Mouse (Mus musculus): ENCODE measurements at regions not wholly inside any gene's neighbourhood (a gene's known extent, or its start where the extent isn't known, plus 50 kb on each side); places are given as distances from the start of the nearest gene placed in this dataset.
A peak's percentile ranks its signal among the peaks of the same experiment; 100 is the strongest.

DNA sequence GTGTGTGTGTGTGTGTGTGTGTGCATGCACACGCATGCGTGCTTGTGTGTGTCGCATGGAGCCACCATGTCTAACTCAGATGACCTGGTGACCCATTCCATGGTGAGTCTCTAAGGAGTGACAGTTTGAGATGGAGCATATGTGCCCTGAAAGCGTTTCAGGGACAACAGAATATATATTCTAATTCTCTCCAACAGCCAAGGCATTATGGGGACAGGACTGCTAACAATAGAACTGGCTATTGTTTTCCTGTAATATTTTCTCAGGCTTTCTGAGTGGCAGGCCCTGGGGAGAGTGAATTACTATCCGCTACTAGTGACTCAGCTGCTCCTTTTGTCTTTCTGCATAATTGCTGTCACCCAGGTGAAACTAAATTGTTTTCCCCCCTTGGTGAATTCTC is 898.7 kb upstream of the Lcorl start:
- no peak for DNase-seq (ENCODE audit: extremely low spot score, low spot score)
- no peak overlapping the region for H3K27ac ChIP-seq
- H3K36me3 ChIP-seq (replicated peaks), result no peaks in the 10 kb centered on the region
- H3K9me3 ChIP-seq, result no peaks in the 10 kb centered on the region
- no peak overlapping the region for H3K4me3 ChIP-seq
- WGBS, result 79% methylated on average over 5 of the region's 5 CpGs
- H3K4me1 ChIP-seq, result peaks cover 14% of the 10 kb centered on the region
- H3K27me3 ChIP-seq (ENCODE audit: poor library complexity, severe bottlenecking), result no peaks in the 10 kb centered on the region

- Histone ChIP-seq H3K9me3 (no peaks in the 10 kb centered on the region), H3K27ac (no peak overlapping the region), H3K4me1 (peaks cover 7% of the 10 kb centered on the region), H3K27me3 (ENCODE audit: poor library complexity, severe bottlenecking) (no peaks in the 10 kb centered on the region), H3K4me3 (no peak overlapping the region), H3K36me3 (replicated peaks) (no peaks in the 10 kb centered on the region)
- DNase-seq (ENCODE audit: extremely low spot score, low spot score), result no peak
- WGBS, result 91% methylated on average over 2 of the region's 2 CpGs
These were observed 882.7 kb upstream of the Lcorl start for GRCm38 (mm10) chr5:46740034-46740582.

- no peak overlapping the region for H3K4me3 ChIP-seq
- no peaks in the 10 kb centered on the region for H3K27me3 ChIP-seq (ENCODE audit: poor library complexity, severe bottlenecking)
- DNase-seq (ENCODE audit: extremely low spot score, low spot score), result no peak
- 93% methylated on average over 3 of the region's 3 CpGs for WGBS
- H3K27ac ChIP-seq, result no peak overlapping the region
- no peaks in the 10 kb centered on the region for H3K36me3 ChIP-seq (replicated peaks)
- no peaks in the 10 kb centered on the region for H3K9me3 ChIP-seq
- no peaks in the 10 kb centered on the region for H3K4me1 ChIP-seq
These were observed 875.1 kb upstream of the Lcorl start for GRCm38 (mm10) chr5:46732510-46732909.

DNA sequence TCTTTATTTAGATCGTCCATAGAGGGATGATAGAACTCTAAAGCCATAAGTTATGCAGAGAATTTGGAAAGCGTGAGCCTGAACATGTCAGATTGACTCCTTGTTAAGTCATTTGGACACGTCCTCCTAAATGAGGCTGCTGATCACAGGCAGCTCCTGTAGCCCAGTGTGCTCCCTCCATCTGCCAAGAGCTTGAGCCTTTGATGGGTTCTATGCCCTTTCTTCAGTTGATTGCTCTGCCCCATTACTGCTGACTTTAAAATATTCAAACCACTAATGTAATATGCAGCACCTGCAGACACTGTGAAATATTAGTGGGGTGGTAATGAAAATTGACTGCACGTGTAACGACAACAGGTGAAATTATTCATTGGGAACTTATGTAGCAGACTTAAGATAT is 874.6 kb upstream of the Lcorl start:
- Histone ChIP-seq H3K4me1 (no peaks in the 10 kb centered on the region), H3K27me3 (ENCODE audit: poor library complexity, severe bottlenecking) (no peaks in the 10 kb centered on the region)
- WGBS, result 89% methylated on average over 5 of the region's 5 CpGs

GRCm38 (mm10) chr5:46731297-46731696 is 873.9 kb upstream of the Lcorl start:
- H3K27me3 ChIP-seq (ENCODE audit: poor library complexity, severe bottlenecking), result no peaks in the 10 kb centered on the region
- H3K4me3 ChIP-seq, result no peak overlapping the region
- DNase-seq (ENCODE audit: extremely low spot score, low spot score), result no peak
- no peak overlapping the region for H3K27ac ChIP-seq
- 85% methylated on average over 3 of the region's 3 CpGs for WGBS
- H3K36me3 ChIP-seq (replicated peaks), result no peaks in the 10 kb centered on the region
- H3K4me1 ChIP-seq, result no peaks in the 10 kb centered on the region
- no peaks in the 10 kb centered on the region for H3K9me3 ChIP-seq

More for the DNA sequence above, 874.6 kb upstream of the Lcorl start:
- Histone ChIP-seq H3K36me3 (replicated peaks) (no peaks in the 10 kb centered on the region), H3K9me3 (no peaks in the 10 kb centered on the region), H3K4me3 (no peak overlapping the region), H3K27ac (no peak overlapping the region)
- DNase-seq (ENCODE audit: extremely low spot score, low spot score), result no peak

GRCm38 (mm10) chr5:46709596-46709995 is 852.2 kb upstream of the Lcorl start:
- H3K9me3 ChIP-seq, result no peaks in the 10 kb centered on the region
- H3K4me3 ChIP-seq, result no peak overlapping the region
- no peaks in the 10 kb centered on the region for H3K36me3 ChIP-seq (replicated peaks)
- no peak for DNase-seq (ENCODE audit: extremely low spot score, low spot score)
- no peak overlapping the region for H3K27ac ChIP-seq
- WGBS, result 82% methylated on average over 3 of the region's 3 CpGs
- H3K27me3 ChIP-seq (ENCODE audit: poor library complexity, severe bottlenecking), result no peaks in the 10 kb centered on the region
- no peaks in the 10 kb centered on the region for H3K4me1 ChIP-seq

GRCm38 (mm10) chr5:46707845-46708244 is 850.4 kb upstream of the Lcorl start:
- H3K4me3 ChIP-seq, result no peak overlapping the region
- 90% methylated on average over 1 of the region's 1 CpGs for WGBS

DNA sequence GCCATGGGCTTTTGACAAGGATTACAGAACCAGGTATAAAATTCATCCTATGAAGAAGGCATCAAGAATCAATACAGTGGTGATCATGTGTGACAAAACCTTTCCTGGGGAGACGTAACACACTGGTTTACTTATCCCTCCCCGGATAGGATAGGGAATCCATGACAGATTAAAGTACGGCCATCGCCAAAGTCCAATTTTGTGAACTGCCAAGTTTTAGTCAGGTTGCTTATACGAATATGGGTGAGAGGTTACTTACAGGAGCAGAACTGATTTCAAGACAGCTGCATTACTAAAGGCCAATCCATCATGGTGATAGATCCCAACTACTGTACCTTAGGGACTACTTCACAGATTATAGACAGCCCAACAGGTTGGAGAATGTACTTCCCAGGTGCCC is 849.6 kb upstream of the Lcorl start:
- Histone ChIP-seq H3K27me3 (ENCODE audit: poor library complexity, severe bottlenecking) (no peaks in the 10 kb centered on the region), H3K36me3 (replicated peaks) (no peaks in the 10 kb centered on the region), H3K4me3 (no peak overlapping the region), H3K9me3 (no peaks in the 10 kb centered on the region), H3K4me1 (no peaks in the 10 kb centered on the region), H3K27ac (no peak overlapping the region)
- DNase-seq (ENCODE audit: extremely low spot score, low spot score), result no peak
- 95% methylated on average over 5 of the region's 5 CpGs for WGBS

More at GRCm38 (mm10) chr5:46707845-46708244, 850.4 kb upstream of the Lcorl start:
- no peak for DNase-seq (ENCODE audit: extremely low spot score, low spot score)
- Histone ChIP-seq H3K36me3 (replicated peaks) (no peaks in the 10 kb centered on the region), H3K4me1 (no peaks in the 10 kb centered on the region), H3K9me3 (no peaks in the 10 kb centered on the region), H3K27ac (no peak overlapping the region), H3K27me3 (ENCODE audit: poor library complexity, severe bottlenecking) (no peaks in the 10 kb centered on the region)

DNA sequence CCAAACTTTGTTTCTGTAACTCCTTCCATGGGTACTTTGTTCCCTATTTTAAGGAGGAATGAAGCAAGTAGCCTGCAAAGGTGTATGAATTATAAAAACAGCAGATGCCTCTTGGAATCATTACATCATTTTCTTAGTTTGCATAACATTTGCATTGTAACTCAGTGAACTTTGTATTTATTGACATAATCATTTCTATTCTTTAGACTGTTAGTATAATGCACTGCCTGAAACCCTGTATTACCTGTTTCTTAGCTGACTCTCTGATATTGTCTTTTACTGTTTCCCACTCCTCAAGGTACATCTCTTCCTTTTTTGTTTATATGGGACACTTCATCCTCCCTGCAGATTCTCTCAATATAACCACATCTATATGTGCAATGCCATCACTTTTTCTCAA is 820.6 kb upstream of the Lcorl start:
- H3K36me3 ChIP-seq (replicated peaks), result no peaks in the 10 kb centered on the region
- no peaks in the 10 kb centered on the region for H3K4me1 ChIP-seq
- H3K9me3 ChIP-seq, result no peaks in the 10 kb centered on the region
- DNase-seq (ENCODE audit: extremely low spot score, low spot score), result no peak
- no peaks in the 10 kb centered on the region for H3K27me3 ChIP-seq (ENCODE audit: poor library complexity, severe bottlenecking)
- H3K4me3 ChIP-seq, result no peak overlapping the region
- H3K27ac ChIP-seq, result no peak overlapping the region

GRCm38 (mm10) chr5:46674810-46675502 is 817.5 kb upstream of the Lcorl start:
- Histone ChIP-seq H3K27me3 (ENCODE audit: poor library complexity, severe bottlenecking) (no peaks in the 10 kb centered on the region), H3K4me3 (no peak overlapping the region), H3K9me3 (no peaks in the 10 kb centered on the region), H3K4me1 (no peaks in the 10 kb centered on the region), H3K27ac (no peak overlapping the region), H3K36me3 (replicated peaks) (no peaks in the 10 kb centered on the region)
- DNase-seq (ENCODE audit: extremely low spot score, low spot score), result no peak
- WGBS, result 91% methylated on average over 3 of the region's 3 CpGs

DNA sequence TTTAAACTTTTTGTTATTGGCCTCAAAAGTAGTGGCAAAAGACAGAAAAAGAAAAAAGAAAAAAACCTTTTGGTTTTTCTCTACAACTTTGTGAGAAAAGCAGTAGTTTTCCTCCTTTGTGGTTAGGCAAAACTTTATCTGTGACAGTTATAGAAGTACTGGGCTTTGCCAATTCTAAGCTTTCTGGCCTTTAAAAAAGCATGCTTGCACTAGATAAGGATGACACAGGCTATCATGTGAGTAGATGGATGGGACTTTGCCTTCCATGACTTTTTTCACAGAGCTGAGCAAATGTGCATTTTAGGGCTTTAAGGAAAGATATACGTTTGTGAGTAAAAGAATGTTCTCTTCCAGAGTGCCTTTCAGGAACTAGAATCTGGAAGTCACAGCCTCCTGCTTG is 816.0 kb upstream of the Lcorl start:
- no peaks in the 10 kb centered on the region for H3K9me3 ChIP-seq
- H3K36me3 ChIP-seq (replicated peaks), result no peaks in the 10 kb centered on the region
- no peak overlapping the region for H3K27ac ChIP-seq
- no peaks in the 10 kb centered on the region for H3K27me3 ChIP-seq (ENCODE audit: poor library complexity, severe bottlenecking)
- peaks cover 8% of the 10 kb centered on the region for H3K4me1 ChIP-seq
- WGBS, result 93% methylated on average over 1 of the region's 1 CpGs
- DNase-seq (ENCODE audit: extremely low spot score, low spot score), result no peak
- no peak overlapping the region for H3K4me3 ChIP-seq

DNA sequence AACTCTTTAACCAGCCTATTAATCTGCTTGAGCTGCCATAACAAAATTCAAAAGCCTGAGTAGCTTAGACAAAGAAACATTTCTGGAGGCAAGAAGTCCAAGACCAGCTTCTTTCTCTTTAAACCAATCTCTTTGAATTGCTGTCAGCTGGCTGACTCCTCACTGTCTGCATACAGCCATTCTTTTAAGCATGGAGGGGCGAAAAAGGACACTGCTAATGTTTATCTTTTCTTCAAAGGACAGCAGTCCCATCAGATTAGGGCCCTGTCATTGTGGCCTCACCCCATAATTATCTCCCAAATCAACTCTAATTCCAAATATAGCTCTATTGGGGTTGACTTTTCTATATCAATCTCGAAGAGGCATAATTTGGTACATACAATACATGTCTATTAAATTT is 813.1 kb upstream of the Lcorl start:
- 77% methylated on average over 2 of the region's 2 CpGs for WGBS
- no peak overlapping the region for H3K27ac ChIP-seq
- H3K36me3 ChIP-seq (replicated peaks), result no peaks in the 10 kb centered on the region
- DNase-seq (ENCODE audit: extremely low spot score, low spot score), result no peak
- peaks cover 14% of the 10 kb centered on the region for H3K4me1 ChIP-seq
- no peak overlapping the region for H3K4me3 ChIP-seq
- H3K27me3 ChIP-seq (ENCODE audit: poor library complexity, severe bottlenecking), result no peaks in the 10 kb centered on the region
- H3K9me3 ChIP-seq, result no peaks in the 10 kb centered on the region

DNA sequence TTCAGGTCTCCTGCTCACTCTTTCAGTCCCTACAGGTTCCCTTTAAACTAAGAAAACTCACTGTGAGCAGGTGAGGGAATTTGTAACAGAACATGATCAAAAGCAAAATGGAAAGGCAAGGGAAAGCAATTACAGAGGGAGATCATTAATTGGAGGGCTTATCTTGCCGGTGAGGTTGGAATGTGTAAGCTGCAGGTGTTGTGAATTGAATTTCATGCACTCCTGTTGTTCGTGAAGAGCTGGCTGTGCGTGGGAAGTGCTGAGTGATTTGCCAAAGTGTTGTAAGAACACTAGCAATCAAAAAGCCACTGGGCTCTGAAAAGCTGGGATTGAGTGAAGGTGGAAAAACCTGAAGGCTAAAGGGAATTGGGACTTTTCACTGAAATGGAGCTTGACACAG is 808.8 kb upstream of the Lcorl start:
- 9% methylated on average over 3 of the region's 3 CpGs for WGBS
- H3K27ac ChIP-seq, result no peak overlapping the region
- H3K4me1 ChIP-seq, result peaks cover 14% of the 10 kb centered on the region
- no peak overlapping the region for H3K4me3 ChIP-seq
- H3K9me3 ChIP-seq, result no peaks in the 10 kb centered on the region
- peak; percentile 17 for DNase-seq (ENCODE audit: extremely low spot score, low spot score)
- H3K36me3 ChIP-seq (replicated peaks), result no peaks in the 10 kb centered on the region
- H3K27me3 ChIP-seq (ENCODE audit: poor library complexity, severe bottlenecking), result no peaks in the 10 kb centered on the region

- H3K9me3 ChIP-seq, result no peaks in the 10 kb centered on the region
- H3K27me3 ChIP-seq (ENCODE audit: poor library complexity, severe bottlenecking), result no peaks in the 10 kb centered on the region
- no peaks in the 10 kb centered on the region for H3K4me1 ChIP-seq
- H3K36me3 ChIP-seq (replicated peaks), result no peaks in the 10 kb centered on the region
- H3K27ac ChIP-seq, result no peak overlapping the region
- no peak for DNase-seq (ENCODE audit: extremely low spot score, low spot score)
- H3K4me3 ChIP-seq, result no peak overlapping the region
These were observed 799.6 kb upstream of the Lcorl start for GRCm38 (mm10) chr5:46657065-46657464.
